Mouse (Mus musculus) adrenal gland, postnatal 10 days (tissue): ENCODE measurements around the gene Sppl3. TPM values are rescaled to one million over a fixed set of nuclear protein-coding genes. Genes with fewer than 3 reads are reported as not detected.

Experiments used
- total RNA-seq, 2 experiments: library from RNA; stranded (reverse); gene quantifications; 2 replicates each; pipeline ENCODE4 v1.2.3; 2021

The Sppl3 gene
- total RNA-seq, 2 experiments from 2014 or later = 54.7 to 63.1 TPM

Other genes with a start within 250 kb of the Sppl3 start
- 10 to 100 TPM; 91.7 to 95.0 TPM for gene Ankrd13a, start 236.5 kb upstream of the Sppl3 start, total RNA-seq
- gene Git2, start 235.6 kb upstream of the Sppl3 start, total RNA-seq = 10 to 100 TPM; 45.3 to 63.5 TPM
- gene 1500011B03Rik, start 187.7 kb upstream of the Sppl3 start, total RNA-seq = 10 to 100 TPM; 39.1 to 55.8 TPM
- not detected for gene 4930519G04Rik, start 157.5 kb upstream of the Sppl3 start, total RNA-seq
- under 1 TPM in 1 of 2 experiments, not detected in 1; 0.21 TPM for gene Gm9936, start 152.5 kb upstream of the Sppl3 start, total RNA-seq
- 1 to 10 TPM; 4.3 to 8.2 TPM for gene Oasl2, start 114.2 kb upstream of the Sppl3 start, total RNA-seq
- gene Oasl1, start 87.9 kb upstream of the Sppl3 start, total RNA-seq = 1 to 10 TPM in 1 of 2 experiments, under 1 TPM in 1; 0.70 to 1.5 TPM
- gene 2210016L21Rik, start 69.0 kb upstream of the Sppl3 start, total RNA-seq = 10 to 100 TPM; 34.3 to 35.8 TPM
- gene Hnf1a, start 40.0 kb upstream of the Sppl3 start, total RNA-seq = 1 to 10 TPM; 1.7 to 3.3 TPM
- gene Gm10401, start 87.2 kb downstream of the Sppl3 start, total RNA-seq = not detected
- gene Acads, start 108.2 kb downstream of the Sppl3 start, total RNA-seq = 100 to 1,000 TPM; 356 to 367 TPM
- 10 to 100 TPM; 31.8 to 34.1 TPM for gene Unc119b, start 123.8 kb downstream of the Sppl3 start, total RNA-seq
- gene Mlec, start 147.0 kb downstream of the Sppl3 start, total RNA-seq = 100 to 1,000 TPM; 160 to 163 TPM
- 1 to 10 TPM; 4.1 to 4.4 TPM for gene Cabp1, start 183.2 kb downstream of the Sppl3 start, total RNA-seq
- 10 to 100 TPM; 86.6 to 97.6 TPM for gene Pop5, start 224.7 kb downstream of the Sppl3 start, total RNA-seq